Mouse (Mus musculus) A20 (cell line): ENCODE data around the gene Dscam.

Source experiments
- DNase-seq: peaks from one replicate; pipeline ENCODE4 v3.0.0-alpha.2; 2011; ENCODE audit warnings: low read depth, low spot score

Gene Dscam

DNA sequence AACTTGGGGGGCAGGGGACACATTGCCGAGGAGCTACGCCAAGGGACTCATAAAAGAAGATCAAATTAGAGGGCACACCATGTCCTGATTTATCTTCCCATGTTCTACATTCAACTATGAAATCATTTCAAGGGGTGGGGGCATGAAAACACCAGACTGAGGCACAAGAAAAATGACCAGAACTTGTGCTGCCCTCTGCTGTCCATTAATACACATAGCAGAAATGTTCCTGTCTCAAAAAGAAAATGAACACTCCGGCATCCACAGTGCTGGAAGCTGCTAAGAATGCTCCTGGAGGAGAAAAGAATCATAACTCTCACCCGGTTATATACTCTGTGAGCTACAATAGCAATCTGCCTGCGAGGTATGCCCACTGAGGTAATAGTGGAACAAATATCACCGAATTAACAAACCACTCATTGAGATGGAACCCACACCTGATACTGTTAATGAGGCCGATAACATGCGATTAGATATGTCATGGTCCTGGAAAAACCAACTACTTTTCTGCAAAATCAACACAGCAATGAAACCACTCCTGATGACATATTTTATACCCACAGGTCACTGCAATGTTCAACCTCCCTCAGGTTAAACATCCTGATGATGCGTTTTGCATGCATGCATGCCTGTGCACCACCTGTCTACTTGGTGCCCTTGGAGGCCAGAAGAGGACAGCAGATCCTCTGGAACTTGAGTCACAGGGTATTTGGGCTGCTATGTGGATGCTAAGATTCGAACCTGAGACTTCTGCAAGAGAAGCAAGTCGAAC lies 498.8 kb downstream of the Dscam start:
- peak; percentile 40 for DNase-seq

DNA sequence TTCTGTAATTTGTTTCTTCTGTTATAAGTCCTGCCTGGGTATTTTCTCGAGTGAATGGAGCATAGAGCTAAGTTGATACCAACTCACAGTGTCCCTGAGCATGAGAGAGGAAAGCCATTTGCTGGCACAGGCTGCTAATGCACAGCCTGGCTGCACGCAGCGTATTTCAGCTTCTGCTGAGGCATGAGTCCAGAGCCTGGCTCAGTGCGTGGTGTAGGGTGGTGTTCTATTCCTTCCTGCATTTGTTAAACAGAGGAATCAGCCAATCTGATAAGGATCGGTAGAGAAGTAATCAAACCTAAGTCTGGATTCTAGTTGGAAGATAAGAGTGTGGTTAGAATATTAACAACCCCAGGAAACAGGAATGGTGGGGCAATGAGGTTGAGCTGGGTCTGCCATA lies 500.8 kb downstream of the Dscam start:
- no peak for DNase-seq

DNA sequence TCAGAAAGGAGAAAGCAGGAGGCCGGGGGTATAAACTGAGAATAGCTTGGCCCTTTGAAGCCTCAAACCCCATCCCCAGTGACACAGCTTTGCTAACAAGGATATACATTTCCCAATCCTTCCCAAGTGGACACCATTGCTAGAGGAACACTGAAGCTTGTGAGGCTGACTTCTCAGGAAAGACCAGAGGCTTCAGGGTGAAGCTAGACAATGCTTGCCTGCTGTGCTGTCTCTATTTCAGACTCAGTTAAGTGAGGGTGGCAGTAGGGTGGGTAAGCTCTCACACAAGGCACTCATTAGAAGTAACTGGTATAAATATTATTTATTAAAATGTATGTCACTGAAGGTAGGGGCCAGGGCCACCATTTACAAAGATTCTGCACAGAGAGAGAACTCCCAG lies 502.1 kb downstream of the Dscam start:
- no peak for DNase-seq

DNA sequence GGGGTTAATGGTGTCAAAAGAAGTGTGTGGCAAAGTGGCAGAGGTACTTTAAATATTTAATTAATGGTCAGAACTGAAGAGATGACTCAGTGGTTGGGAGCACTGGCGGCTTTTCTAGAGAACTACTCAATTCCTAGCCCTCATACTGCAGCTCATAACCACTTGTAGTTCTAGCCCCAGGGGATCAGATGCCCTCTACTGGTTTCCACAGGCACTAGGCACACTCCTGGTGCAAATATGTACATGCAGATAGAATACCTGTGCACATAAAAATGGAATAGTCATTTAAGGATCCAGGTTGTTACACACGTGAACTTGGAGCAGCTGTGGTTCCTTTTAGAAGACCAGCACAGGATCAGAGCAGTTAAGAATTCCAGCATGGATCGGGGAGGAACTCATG lies 509.5 kb downstream of the Dscam start:
- no peak for DNase-seq

DNA sequence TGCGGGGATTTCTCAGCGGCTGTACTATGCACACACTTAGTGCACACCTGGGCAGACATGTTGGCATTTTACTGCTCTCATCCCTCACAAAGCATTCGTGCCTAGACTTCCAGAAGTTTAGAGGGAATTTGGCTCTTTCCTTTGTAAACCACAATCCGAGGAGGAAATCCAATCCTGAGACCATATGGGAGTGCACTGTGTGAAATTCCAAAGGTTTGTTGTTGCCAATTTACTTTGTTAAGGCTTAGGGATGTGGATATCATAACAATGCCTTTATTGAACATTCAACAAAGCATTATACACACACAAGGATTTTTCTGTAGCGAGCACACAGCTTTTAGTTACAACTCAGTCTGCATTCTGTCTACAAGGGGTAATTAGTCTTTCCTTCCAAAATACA lies 511.3 kb downstream of the Dscam start:
- no peak for DNase-seq

DNA sequence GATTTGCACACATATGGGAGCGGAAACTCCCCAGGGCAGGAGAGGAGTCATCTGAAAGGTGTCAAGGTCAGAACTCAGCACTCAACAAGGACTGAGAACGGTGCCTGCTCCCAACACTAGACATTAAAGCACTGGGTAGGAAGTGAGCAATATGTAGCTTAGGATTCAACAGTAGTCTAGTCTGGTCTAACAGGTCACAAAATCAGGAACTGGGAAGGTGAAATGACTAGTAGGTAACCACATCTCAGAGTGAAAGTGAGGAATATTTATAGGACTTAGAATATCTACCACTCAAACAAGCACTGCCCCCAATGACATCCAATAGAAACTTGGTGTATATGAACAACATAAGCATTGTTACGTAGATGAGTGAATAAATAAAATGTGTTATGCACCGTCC lies 515.0 kb downstream of the Dscam start:
- DNase-seq, result no peak

DNA sequence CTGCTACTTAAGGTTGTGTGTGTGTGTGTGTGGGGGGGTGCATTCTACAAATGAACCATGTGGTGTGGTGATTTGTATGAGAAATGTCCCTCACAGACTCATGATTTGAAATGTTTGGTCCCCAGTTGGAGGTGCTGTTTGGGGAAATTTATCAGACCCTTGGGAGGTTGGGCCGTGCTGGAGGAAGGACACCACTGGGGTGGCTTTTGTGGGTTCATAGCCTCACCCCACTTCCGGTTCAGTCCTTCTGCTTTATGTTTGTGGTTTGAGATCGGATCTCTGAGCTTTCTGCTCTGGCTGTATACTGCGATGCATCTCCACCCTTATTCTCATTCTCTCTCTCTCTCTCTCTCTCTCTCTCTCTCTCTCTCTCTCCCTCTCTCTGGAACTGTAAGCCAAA lies 516.5 kb downstream of the Dscam start:
- DNase-seq, result no peak

DNA sequence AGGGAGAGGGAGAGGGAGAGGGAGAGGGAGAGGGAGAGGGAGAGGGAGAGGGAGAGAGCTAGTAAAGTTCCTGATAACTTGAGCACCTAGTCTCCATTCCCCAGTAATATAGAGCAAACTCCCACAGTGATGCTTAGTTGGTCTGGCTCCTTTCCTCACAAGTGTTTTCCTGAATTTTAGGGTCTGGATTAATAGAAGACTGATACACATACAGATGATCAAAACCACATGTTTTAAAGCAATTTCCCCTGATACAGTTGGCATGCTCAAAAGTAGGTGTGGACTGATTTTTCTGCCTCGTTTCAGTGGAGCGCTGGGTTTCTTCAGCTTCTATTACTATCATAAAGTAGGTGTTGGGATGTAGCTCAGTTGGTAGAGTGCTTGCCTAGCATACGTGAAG lies 519.1 kb downstream of the Dscam start:
- no peak for DNase-seq

DNA sequence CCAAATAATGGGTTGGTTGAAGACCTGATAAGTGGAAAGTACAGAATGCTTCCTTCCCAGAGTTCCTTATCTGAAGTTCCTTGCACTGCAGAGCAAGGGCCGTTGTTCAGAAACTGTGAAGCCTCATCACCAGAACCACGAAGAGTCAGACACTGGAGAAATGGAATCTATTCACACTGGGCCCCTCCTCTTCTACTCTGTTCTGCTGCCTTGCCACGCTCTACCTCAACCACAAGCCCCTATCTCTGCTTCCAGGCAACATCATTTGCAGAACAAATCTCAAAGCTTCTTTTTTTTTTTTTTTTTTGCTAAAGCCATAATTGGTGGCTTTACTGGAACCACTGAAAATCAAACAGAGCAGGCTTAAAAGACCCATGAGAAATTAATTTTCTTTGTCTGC lies 530.5 kb downstream of the Dscam start:
- no peak for DNase-seq

DNA sequence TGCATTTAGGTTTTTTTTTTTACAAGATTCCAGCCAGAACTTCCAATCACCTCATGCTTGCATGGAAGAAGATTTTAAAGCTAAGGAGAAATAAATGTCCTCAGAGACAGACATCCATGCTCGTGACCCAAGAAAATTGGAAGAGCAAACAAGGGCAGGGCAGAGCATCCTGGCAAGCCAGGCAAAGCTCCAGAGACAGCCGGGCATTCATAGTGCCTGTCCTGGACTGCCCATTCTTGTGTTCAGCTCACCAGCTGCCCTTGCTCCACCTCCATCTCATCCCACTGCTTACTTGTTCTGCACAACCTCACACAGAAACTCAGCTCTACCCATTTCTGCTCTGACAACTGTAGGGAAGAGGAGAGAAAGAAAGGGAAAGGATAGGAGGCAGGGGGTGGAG lies 534.6 kb downstream of the Dscam start:
- DNase-seq, result no peak

DNA sequence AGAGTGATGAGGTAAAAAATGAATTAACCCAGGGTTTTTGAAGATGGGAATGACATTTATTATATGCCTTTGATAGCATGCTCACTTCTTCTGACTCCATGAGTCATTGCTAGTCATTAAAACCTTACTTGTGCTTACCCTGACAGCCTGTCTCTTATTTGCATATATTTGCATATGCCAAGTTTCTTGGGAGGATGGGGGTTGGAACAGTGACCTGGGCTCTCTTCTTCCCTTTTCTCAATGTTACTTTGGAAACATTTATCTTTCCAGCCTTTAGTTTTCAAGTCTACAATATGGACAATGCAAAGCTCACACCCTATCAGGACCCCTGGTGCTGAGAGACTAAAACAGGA lies 535.8 kb downstream of the Dscam start:
- no peak for DNase-seq

DNA sequence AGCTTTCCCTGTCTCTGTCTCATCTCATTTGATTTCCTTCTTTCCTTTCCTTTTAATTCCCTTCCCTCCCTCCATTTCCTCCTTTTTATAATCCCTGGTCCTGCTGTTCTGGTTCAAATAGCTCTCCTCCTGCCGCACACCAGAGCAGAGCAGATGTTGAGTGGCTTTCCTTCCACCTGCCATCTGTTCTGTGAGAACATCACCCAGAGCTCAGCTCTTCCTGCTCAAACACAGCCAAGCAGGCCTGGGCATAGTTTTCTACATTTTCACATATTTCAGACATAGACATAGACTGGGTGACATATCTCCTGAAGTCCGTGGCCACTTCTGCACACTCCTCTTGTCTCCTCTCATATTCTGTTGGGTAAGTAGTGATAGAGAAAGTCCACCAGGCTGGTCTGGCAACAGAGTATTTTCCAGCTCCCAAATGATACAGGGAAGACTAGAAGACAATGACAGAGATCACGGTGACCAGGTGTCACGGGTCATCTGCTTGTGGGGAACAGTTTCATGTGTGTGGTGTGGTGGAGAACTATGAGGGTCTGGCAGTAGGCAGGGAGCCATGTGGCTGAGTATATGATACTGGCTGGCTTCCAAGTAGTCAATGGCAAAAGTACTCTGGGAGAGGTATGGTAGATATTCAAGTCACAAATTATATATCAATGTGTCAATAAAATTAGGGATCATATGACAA lies 536.3 kb downstream of the Dscam start:
- no peak for DNase-seq

DNA sequence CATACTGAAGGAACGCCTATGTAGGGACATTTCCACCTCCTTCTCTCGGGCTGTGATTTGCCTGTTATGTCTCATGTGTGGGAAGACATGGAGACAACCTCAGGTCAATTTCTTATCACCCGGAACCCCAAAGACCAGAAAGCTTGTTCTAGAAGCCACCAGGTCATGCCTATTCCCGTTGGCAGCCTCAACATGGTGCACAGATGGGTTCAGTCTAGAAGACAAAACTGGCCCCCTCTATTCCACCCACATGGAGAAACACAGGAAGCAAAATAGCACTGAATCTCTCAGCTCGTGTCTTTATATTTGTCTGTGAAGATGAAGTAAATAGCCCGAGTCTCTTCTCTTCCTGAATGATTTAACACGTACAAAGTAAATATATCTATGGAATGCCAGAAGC lies 540.3 kb downstream of the Dscam start:
- no peak for DNase-seq

DNA sequence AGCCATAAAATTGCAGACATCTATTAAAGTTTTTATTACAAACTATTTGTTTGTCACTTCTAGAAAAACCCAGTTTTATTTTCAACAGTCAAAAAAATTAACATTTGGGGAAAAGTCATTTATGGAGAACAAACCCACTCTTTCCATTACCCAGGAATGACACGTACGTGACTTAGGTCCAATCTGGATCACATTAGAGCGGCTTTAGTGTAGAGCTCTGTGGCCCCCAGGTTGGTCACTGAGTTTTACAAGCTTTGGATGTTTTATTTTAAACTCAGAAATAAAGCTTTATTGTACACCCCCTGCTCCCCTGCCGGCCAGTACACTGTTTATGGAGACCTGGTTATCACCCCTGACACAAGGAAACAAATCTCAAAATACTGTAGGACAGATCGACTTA lies 540.9 kb downstream of the Dscam start:
- no peak for DNase-seq

DNA sequence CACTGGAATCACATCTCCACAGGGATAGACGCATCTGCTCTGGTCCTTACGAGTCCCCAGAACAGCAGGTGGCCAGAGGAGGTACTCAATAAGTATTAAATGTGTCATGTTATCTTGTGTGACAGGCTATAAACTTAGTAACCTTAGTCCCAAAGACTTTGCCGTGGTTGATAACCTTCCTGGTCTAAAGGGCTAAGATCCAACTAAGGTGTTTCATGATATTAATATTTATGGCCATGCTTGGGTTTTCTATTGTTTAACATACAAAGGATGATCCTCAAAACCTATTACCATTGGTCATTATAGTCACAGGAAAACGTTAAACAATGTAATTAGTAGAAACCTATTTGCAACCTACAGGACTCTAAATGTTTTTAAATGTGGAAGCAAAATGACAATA lies 545.1 kb downstream of the Dscam start:
- no peak for DNase-seq

DNA sequence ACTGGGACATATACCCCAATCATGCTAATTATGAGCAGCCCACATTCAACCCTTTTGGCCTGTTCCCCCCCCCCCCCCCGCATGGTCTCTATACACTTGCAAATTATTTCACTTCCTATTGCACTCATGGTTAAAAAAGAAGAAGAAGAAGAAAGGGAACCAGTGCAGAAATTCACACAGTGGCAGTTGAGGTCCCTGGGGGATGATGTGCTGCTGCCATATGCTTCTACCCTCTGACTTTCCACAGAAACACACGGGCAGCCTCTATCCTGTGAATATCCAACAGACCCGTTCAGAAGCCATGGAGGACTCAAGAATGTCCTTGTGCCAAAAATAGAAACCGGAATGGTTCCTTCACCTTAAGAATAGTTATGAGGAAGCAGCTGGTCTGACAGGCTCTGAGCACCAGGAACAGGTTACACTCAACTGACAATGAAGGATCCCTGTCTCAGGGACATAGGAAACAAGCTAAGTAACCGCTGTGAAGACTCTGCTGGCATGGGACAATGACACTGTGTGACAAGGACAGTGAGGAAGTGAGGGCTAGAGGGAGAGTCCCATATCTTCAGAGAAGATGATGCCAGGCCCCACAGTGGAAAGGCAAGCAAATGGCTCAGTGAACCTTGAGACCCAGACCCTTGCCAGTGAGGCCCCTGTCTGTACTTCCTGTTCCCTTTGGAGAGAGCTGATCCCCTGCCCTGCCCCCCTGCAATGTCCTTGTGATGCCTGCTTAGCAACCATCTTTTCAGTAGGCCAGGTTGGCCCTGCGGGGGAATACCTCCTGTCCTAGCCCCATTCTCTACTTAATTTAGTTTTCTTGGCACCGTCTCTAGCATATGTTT lies 545.8 kb downstream of the Dscam start:
- DNase-seq, result peak; percentile 67

DNA sequence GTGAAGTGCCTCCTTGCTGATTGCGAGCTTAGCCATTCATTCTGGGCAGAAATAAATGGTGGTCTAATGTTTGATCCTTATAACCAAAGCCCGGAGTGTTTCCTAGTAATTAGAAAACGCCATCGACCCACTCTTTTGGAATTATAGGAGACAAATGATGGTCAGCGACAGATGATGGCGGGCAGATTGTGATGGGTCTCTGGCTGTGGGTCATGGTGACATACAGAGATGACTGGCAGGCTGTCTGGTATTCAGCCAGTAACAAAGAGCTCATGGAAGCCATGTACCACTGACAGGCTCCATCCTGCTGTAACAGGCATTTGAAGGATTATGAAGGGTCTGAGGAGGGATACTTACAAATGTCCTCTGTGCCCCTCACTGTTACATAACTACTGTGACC lies 549.7 kb downstream of the Dscam start:
- no peak for DNase-seq

DNA sequence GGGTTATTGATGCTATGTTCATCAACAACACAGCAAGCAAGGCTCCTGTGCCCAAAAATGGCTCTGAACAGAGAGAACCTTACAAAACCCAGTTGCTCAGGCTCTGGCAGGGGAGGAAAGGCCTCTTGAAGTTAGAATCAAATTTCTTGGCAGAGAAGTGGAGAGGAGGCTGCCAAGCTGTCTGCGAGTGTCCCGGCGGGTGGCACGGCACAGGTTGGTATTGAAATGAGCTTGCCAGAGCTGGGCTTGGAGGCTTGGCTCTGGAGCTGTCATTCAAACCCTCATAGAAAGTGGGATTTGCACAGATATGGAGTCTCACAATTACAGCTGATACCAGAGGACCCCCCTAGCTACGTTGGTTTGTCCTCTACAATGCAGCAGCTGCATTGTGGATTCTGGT lies 550.1 kb downstream of the Dscam start:
- DNase-seq, result no peak

DNA sequence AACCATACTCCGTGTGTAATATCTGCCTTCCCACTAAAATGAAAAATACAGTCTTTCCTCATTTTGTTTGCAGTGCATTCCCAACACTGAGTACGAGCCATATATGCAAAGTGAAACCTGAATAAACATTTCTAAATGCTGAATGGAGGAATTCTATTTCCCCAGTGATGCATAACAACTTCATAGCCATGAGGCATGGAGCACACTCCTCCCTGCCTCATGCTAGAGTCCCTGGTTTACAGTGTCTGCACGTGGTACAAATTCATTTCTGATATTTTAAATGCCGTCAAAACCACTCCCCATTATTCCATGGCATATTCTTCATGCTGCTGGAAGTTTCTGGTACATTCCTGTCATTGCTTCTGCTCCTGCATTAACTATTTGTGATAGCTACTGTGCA lies 552.8 kb downstream of the Dscam start:
- DNase-seq, result no peak

DNA sequence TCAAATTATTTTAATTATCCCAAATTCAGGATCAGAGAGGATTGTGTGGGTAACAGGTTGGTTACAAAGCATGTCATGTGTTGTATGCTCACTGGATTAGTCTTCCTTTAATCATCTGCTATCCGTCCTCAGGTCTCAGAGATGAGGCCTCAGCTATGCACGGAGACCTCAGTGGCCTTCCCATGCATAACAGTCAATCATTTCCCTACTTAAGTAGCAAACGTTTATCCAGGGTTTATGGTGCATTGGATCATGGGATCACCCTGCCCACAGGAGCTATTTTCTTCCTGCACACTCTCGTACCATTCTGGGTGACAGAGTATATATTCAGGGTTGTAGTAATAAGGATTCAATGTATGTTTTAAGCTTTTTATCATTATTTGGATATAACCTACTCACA lies 557.3 kb downstream of the Dscam start:
- no peak for DNase-seq

DNA sequence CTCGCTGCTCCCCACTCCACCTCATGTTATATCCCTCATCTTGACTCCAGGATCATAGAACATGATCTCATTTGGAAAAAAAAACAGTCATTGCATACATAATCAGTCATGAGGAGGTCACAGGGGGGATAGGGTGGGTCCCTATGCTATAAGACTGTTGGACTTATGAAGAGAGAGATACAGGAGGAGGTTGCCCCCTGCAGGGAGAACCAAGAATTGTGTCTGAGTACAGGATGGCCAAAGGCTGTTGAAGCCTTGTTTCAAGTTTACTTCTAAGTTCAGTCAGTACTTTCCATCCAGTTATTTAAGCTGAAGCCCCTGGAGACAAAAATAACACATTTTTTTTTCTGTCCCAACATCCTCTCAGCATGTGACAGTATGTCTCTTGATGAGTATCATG lies 559.7 kb downstream of the Dscam start:
- DNase-seq, result peak; percentile 67

DNA sequence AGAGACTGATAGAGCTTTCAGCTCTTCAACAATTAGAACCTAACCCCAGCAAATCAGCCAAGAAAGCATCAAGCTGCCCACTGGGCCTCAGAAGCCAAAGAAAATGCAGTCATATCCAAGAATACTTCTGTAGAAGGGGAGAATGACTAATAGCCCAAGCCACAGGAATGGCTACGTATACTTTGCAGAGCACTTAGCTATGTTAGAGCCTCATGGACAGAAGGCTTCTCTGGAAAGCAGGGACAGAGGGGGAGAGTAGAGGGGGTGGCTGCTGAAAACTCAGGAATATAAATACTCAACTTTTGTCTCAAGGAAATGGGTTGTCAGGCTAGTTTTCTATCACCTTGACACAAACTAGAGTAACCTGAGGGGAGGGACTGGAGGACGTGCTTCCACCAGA lies 568.3 kb downstream of the Dscam start:
- no peak for DNase-seq

DNA sequence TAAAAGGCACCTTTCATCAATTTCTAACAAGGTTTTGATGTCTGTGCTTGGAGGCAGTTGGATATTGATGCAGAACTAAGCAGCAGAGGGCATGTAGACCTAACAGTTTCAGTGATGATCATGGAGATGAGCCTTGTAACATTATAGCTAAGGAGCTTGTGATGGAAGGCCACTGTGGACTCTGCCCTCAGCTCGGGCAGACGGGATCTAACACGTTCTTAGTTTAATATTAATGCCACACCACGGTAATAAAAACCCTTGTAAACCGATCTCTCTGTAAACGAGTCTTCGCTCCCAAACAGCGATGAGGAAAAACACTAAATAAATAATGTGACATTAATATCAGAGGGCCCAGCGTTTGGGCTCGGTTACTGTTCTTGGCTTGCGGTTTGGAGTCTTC lies 569.8 kb downstream of the Dscam start:
- DNase-seq, result no peak
